Mouse (Mus musculus) 3134 (cell line): ENCODE measurements around the gene Sptbn4.
A peak's percentile ranks its signal among the peaks of the same experiment; 100 is the strongest.

Source experiments
- DNase-seq: peaks from one replicate; pipeline ENCODE4 v3.0.0-alpha.2; 2011; ENCODE audit warnings: low spot score; ENCODE audit not compliant: insufficient read length; ENCODE audit errors: extremely low read depth

Gene Sptbn4

DNA sequence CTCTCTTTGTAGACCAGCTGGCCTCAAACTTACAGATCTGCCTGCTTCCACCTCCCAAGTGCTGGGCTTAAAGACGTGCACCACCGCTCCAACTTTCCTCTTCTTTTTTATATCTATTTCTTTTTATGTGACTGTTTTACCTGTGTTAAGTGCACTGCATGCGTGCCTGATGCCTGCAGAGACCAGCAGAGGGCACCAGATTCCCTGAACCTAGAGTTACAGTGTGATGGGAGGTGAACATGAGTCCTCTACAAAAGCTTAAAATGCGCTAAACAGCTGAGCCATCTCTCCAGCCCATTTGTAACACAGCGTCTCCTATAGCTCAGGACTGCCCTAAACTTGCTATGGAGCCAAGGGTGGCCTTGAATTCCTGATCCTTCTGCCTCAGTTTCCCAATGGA is 9.9 kb downstream of the Sptbn4 start:
- DNase-seq, result no peak

DNA sequence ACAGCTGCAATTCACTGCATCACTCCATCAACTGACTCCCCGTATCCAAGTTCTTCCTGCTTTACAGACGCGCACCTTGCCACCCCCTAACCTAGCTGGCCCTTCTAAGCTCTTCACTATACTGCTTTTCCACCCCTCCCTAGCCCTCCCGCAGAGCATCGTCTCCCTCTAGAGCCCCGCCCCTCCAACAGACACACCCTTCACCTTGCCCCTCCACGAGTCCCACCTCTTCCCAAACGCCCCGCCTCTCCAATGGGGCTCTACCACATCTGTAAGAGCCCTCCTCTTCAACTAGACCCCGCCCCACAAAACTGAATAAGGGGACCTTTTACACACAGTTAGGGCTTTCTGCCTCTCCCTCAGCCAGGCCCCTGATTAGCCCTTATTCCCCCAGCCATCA is 13.7 kb downstream of the Sptbn4 start:
- no peak for DNase-seq

DNA sequence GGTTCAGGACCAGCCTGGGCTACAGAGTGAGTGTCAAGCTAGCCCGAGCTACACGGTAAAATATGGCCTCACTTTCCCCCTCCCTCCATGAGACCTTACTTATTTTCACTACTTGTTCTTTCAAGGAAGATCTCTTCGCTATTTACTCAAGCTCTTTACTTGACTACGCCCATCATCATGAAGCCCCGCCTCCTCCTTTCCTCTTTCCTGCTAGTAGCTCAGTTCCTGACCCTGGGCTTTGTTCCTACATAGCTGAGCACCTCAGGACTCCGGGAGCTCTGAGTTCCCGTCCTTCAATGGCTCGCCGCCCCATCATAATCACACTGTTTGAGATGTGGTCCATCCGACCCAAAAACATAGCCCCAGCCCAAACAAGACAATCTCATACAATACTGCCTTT is 14.1 kb downstream of the Sptbn4 start:
- DNase-seq, result no peak

DNA sequence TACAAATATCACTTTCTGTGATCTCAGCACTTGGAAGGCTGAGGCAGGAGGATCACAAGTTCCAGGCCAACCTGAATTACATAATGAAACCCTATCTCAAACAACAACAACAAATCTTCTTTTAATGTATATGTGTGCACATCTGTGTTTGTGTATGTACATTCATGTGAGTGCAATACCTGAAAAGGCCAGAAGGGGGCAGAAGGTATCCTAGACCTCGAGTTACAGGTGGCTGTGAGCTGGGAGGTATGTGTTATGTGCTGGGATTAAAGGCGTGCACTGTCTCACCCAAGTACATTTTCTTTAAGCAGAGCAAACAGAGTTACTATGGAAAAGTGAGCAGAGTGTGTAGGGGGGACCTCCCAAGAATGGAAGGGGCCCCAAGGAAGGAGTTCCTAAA is 18.4 kb downstream of the Sptbn4 start:
- DNase-seq, result no peak

DNA sequence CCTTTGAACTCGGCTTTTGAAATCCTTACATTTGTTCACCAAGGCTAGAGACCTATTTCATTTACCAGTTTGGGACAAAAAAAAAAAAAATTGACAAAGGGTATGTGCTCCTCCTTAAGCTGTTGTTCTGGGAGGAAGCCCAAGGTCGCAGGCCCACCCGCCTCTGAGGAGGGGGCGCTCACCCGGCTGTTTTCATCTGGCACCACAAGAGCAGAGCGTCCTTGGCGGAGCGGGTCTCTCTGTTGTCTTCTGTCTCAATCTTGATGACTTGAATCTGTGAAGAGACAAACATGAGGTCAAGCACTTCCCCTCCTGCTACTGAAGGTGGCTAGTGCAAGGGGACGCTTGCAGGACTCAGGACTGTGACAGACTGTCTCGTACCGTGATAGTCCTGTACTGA is 19.5 kb downstream of the Sptbn4 start:
- DNase-seq, result no peak

DNA sequence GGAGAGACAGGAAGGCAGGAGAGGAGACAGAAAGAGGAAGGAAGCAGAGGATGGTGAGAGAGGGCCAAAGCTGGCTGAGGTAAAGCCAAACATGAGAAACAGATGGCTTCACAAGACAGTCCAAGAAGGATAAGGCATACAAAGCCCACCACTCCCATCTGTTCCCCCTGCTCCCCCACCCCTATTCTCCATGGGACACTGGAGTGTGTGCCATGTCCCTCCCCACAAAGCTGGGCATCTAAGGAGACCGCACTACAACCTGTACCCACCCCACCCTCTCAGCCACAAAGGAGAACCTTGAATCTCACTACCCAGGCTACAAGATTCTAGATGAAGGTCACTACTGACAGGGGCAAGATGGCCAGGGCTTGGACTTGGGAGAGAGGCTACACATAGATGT is 20.1 kb downstream of the Sptbn4 start:
- no peak for DNase-seq

DNA sequence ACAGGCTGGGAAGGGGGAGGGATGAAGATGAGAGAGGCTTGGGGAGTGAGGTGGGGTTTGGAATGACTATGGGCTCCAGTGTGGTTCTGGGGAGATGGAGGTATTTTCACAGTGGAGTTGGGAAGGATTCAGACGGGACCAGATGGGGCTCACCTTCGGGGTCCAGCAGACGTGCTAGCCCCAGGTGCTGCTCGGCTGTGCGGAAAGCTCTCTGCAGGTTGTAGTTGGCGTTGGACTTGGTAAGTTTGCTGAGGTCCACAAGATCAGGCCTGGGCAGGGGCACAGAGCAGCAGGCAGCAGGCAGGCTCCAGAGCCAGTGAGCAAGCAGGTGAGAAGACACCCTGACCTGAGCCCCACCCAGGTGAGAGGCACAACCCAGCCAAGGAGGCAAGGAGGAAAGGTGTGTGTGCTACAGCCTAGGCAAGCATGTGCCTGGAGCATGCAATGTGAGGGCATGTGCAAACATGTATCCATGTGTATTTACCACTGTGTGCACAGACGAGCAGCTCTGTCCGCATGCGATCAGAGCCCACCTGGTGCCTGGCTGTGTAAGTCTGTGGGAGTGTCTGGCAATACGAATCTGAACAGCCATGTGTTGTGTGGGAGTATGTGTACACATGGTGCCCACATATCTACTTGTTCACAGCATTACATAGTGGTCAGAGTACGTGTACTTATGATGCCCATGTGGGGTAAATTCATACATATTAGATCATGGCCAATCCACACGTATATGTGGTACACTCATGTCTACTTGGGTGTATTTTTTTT is 23.7 kb downstream of the Sptbn4 start:
- DNase-seq, result no peak

DNA sequence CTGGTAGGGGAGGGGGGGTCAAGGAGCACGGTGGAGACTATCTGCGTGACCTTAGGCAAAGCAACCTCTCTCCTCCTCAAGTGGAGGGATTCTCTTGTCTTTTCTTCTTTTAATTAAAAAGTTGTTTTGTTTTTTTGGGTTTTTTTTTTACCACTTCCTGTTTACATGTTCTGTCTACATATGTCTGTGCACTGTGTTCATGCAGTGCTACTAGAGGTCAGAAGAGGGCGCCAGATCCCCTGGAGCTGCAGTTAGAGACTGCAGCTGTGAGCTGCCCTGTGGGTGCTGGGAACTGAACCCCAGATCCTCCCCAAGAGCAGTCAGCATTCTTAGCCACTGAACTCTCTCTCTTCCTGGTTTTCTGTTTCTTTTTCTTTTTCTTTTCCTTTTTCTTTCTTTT is 28.4 kb downstream of the Sptbn4 start:
- no peak for DNase-seq

DNA sequence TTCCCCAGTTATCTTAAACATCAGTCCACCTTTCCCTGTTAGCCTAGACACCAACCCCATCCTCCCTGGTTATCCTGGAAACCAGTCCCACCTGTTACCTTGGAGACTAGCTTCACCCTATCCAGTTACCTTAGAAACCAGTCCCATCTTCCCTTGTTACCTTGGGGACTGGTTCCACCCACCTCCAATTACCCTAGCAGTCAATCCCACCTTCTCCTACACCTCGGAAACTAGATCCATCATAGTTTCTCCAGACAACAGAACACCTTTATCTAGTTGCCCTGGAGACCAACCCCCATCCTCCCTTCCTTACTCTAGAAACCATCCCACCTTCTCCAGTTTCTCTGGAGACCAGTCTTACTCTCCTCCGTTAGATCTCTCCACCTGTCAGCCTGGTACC is 30.3 kb downstream of the Sptbn4 start:
- DNase-seq, result no peak

DNA sequence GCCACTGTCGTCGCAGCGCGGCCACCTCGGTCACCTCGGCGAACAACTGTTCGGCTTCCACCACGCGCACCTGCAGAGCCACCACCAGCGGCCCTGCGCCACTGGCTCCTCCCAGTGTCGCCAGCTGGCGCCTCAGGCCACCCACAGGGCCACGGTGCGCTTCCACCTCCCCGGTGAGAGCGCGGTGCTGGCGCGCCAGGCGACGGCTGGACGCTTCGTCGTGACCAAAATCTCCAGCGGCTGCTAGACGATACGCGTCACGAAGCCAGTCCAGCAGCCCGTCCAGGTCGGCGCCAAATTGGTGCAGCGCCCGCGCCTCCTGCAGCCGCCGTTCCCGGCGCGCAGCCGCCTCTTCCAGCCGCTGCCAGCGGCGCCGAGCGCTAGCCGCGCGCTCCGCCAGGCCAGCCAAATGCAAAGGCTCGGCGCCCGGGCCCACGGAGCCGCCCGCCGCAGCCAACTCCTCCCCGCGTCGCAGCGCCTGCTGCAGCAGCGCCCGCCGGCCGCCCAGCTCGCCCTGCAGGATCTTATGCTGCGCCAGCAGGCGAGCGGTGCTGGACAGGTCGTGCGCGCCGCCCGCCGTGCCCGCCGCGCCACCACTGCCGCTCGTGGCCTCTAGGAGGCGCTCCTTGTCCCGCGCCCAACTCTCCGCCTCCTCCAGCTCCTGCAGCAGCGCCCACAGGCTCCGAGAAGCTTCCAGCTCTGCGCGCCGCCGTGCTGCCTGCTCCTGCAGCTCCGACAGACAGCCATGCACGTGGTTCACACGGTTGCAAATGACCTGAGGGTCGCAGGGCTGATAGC is 38.9 kb downstream of the Sptbn4 start:
- DNase-seq, result no peak

DNA sequence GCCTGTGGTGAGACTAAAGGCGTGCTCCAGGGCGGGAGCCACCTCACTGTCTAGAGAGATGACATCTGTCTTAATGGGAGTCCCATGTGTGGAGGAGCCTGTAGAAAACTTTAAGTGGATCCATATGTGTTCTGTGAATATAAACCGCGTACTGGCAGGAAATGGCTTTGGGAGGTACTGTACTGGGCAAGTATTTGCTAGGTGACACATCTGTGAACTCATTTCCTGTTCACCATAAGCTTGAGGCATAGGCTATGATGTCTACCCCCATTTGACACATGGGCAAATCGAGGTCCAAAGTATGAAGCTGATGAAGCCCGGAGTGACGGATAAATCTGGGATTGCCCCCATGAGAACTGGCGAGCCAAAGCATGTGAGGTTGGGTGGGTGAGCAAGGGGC is 39.7 kb downstream of the Sptbn4 start:
- no peak for DNase-seq

DNA sequence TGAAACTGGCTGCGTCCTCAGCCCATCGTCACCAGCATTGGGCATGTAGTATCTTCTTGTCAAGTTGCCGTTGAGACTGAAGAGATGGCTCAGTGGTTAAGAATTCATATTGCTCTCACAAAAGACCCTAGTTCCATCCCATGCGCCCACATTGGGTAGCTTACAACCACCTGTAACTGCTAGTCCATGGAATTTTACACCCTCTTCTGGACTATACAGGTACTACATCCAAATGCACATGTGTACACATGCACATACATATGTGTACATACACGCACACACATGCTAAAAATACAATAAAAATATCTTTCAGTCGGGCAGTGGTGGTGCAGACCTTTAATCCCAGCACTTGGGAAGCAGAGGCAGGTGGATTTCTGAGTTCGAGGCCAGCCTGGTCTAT is 41.0 kb downstream of the Sptbn4 start:
- DNase-seq, result no peak

DNA sequence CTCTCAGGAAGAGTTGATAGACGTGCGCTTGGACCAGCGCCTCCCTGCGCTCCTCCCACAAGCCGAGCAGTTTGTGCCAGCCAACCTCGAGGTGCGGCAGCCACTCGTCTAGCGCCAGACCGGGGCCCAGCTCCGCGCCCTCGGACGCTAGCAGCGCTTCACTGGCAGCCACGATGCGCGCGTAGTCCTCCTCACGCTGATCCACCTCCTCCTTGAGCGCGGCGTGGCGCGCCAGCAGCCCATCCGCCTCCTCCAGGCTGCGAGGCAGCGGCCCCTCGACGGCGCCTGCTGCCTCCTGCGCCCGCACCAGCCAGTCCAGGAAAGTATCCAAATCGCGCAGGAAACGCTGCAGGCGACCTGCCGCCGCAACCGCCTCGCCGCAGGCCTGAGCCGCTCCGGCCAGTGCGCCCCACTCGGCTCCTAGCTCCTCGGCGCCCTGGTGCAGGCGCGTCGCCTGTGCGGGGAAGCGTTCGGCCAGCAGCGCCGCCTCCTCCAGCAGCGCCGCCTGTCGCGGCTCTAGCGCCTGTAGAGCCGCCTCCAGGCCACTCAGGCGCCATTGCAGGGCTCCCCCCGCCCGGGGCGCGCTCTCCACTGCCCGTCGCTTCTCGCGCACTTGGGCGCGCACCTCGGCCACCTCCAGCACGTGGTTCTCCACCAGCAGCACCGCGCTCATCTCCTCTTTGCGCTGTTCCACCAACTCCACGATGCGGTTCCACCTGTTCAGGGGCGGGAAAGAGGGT is 43.1 kb downstream of the Sptbn4 start:
- no peak for DNase-seq

DNA sequence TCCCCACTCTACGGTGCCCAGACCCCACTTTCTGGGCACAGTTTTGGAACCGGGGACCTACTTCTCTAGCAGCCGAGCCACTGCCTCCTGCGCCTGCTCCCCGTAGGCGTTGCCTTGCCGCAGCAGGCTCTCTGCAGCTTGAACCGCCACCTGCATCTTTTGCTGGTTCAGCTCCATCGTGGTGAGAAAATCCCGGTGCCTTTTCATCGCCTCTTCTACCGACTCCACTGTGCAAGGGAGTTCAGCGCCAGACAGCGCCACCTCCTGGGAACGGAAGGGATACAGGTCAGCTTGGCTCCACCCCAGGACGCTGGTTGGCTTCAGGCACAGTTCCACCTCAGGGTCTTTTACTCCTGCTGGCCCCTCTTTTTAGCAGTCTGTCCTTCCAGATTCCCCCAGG is 44.8 kb downstream of the Sptbn4 start:
- DNase-seq, result no peak

DNA sequence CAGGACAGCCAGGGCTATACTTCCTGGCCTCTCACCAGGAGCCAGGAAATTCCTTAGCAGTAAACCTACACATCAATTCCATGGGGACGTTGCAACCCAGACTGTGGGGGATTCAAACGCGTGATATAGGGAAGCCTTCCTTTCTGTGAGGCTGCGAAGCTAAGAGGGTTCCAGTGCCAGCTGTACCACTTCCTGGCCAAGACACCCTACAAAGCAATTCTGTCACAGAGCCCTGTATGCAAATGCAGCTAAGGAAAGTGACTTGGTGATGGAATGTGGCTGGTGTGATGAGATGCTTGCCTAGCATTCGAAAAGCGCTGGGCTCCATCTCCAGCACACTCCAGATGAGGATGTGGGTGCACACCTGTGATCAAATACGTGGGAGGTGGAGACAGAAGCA is 46.9 kb downstream of the Sptbn4 start:
- no peak for DNase-seq

DNA sequence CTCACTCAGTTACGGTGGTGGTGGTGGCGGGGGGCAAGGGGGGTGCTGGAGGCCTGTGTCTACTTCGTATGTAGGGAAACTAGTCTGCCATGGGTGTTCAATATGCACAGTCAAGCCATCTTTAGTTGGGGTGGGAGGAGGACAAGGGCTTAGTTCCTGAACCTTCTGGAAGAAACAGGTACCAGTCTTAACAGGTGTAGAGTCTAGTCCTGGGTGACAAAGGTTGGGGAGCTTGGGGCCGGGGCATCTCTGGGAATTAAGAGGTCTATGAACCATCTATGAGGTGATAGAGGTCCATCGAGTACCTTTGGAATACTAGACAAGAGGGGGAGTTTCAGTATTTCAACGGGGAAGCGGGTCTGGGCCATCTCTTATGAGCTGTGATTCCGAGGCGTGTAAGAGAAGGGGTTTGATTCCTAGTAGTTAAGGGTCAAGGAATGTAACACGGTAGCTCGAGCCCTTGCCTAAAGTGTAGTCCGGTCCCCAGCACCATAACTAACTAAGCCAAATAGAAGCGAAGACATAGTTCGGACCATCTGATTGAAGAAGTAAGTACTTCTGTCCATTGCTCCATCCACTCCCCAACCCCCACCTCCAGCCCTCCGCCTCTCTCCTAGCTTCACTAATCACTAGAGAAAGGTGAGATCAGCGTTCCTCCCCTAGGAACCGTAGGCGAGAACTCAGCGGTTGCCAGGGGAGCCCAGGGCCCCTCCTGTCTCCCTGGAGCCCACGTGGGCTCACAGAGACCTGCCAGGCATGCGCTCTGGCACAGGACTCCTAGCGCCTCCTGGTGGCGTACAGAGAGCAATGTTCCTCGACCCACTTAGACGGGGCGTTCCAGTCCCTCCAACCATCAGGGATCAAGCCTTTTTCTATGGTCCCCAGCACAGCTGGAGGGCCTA is 50.2 kb downstream of the Sptbn4 start:
- DNase-seq, result peak; percentile 48

DNA sequence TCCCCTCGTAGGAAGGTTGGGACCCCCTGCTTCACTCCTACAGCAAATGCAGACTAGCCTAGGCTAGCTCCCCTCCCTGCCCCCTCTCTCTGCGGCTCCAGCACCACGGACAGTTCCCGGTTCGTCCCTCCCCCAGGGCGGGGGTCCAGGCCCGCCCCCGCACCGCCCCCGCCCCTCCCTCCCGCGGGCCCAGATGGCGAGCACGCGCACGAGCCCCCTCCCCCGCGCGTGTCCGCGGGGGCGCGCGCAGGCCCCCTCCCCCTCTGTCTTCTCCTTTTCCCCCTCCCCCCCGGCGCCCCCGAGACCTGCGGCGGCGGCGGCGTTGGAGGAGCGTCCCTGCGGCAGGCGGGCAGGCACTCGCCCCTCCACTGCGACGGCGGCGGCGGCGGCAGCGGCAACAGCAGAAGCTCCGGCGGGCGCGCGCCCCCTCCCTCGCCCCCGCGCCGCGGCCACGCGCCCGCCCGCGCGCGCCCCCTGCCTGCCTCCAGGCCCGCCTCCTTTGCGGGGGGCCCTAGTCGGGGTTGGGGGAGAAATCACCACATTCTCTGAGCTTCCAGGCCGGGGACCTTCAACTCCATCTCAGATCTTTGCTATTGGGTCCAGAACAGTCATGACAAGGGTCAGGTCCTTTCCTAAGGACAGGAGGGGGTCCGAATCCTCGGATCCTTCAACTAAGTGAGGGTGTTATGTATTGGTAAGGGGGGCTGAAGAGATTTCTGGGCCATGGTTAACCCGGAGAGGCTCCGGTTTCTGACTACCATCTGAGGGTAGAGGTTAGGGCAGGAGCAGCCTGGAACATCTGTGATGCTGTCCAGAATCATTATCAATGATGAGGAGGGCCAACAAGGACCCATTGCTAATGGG is 51.1 kb downstream of the Sptbn4 start:
- DNase-seq, result no peak

DNA sequence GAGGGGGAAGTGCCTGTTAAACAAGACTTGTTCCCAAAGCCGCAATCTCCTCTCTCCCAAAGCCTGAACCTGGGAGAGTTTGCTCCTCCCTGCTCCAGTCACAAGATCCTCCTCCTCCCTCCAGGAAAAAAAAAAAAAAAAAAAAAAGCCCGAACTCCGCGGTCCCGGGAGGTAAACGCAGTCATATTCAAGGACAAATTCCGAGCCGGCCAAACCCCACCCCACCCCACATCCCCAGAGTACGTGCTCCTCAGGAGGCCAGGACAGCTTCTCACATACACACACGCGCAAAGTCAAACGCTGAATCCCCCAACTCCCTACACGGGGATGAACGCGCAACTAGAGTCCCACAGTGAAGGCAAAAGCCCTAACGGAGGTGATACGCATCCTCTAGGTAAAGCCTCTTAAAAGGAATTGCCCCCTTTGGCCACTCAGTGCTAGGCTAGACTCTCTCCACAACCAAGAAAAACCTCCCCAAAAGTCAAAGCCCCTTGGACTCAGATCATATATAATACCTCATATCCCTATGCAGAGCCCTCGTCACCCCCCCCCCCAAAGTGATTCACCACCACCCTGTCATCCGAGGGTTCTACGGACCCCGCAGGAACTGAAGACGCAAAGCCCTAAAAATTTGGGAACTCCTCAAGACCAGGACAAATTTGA is 51.8 kb downstream of the Sptbn4 start:
- no peak for DNase-seq

DNA sequence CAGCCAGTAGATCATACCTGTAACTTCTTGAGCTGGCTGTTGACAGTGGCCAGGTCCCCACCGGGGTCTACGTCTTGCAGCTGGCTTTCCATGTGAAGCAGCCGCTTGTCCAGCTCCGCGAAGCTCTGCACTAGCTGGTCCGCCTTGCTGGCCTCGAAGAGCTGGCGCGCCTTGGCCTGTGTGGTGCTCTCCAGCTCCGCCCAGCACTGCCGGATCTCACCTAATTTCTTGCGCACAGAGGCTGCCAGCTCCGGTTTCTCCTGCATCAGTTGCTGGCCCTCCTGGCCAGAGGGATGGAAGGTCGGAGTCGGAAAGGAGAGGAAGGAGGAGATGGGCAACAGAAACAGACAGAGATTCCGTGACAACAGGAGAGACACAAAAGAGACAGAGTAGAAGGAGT is 56.1 kb downstream of the Sptbn4 start:
- DNase-seq, result no peak
